Mouse (Mus musculus): ENCODE results near the gene Abcb6.

- TF ChIP-seq MAFK (IDR thresholded peaks at IDR 0.05; ENCODE audit: insufficient read depth, low read depth, low read length) = no peak
- TF ChIP-seq HCFC1 (IDR thresholded peaks at IDR 0.05; ENCODE audit: borderline replicate concordance, insufficient read depth, low read length) = no peak
- no peak for TF ChIP-seq ZC3H11A (IDR thresholded peaks at IDR 0.05; ENCODE audit: borderline replicate concordance, low read depth, low read length)
Measured at GRCm38 (mm10) chr1:75212542-75212941, 32.4 kb upstream of the Abcb6 start.
